Mouse (Mus musculus): ENCODE measurements around the gene Pgghg. TPM values are rescaled to one million over a fixed set of nuclear protein-coding genes. Genes with fewer than 3 reads are reported as not detected.

The Pgghg gene
- 25.9 and 33.1 TPM in 2 replicates for polyA plus RNA-seq (2012; rRNA removed)

GRCm38 (mm10) chr7:140941222-140942051, at the start of gene Pgghg:
TSS of gene Pgghg (plus strand) at chr7:140941391.
- DNase-seq (ENCODE audit: low read depth), result peak; percentile 59

GRCm38 (mm10) chr7:140894031-140894430, 47.2 kb upstream of the Pgghg start:
- no peak for DNase-seq (ENCODE audit: low read depth)

- DNase-seq (ENCODE audit: low read depth), result no peak
Observed at GRCm38 (mm10) chr7:140894611-140895010, 46.6 kb upstream of the Pgghg start.

- no peak for DNase-seq (ENCODE audit: low read depth)
Observed at GRCm38 (mm10) chr7:140897863-140898262, 43.3 kb upstream of the Pgghg start.

GRCm38 (mm10) chr7:140899121-140899520, 42.1 kb upstream of the Pgghg start:
- DNase-seq (ENCODE audit: low read depth), result no peak

GRCm38 (mm10) chr7:140900220-140900619, 41.0 kb upstream of the Pgghg start, which contains the start of gene Cox8b:
TSS of gene Cox8b (minus strand) at chr7:140900446.
- DNase-seq (ENCODE audit: low read depth), result no peak

GRCm38 (mm10) chr7:140902036-140902875, 38.9 kb upstream of the Pgghg start:
- DNase-seq (ENCODE audit: low read depth), result no peak

GRCm38 (mm10) chr7:140903212-140903611, 38.0 kb upstream of the Pgghg start:
- DNase-seq (ENCODE audit: low read depth), result no peak

GRCm38 (mm10) chr7:140905642-140906081, 35.5 kb upstream of the Pgghg start:
- no peak for DNase-seq (ENCODE audit: low read depth)

- DNase-seq (ENCODE audit: low read depth), result no peak
Observed at GRCm38 (mm10) chr7:140907131-140907530, 34.1 kb upstream of the Pgghg start.

- DNase-seq (ENCODE audit: low read depth), result no peak
Observed at GRCm38 (mm10) chr7:140907697-140908096, 33.5 kb upstream of the Pgghg start.

- DNase-seq (ENCODE audit: low read depth), result no peak
Observed at GRCm38 (mm10) chr7:140908181-140908580, 33.0 kb upstream of the Pgghg start.

GRCm38 (mm10) chr7:140908634-140909107, 32.5 kb upstream of the Pgghg start:
- DNase-seq (ENCODE audit: low read depth), result no peak

GRCm38 (mm10) chr7:140912293-140912692, 28.9 kb upstream of the Pgghg start:
- no peak for DNase-seq (ENCODE audit: low read depth)

GRCm38 (mm10) chr7:140912846-140913482, 28.2 kb upstream of the Pgghg start:
- no peak for DNase-seq (ENCODE audit: low read depth)

- no peak for DNase-seq (ENCODE audit: low read depth)
Observed at GRCm38 (mm10) chr7:140914031-140914690, 27.0 kb upstream of the Pgghg start.

GRCm38 (mm10) chr7:140919911-140920310, 21.3 kb upstream of the Pgghg start:
- no peak for DNase-seq (ENCODE audit: low read depth)

GRCm38 (mm10) chr7:140920418-140921029, 20.7 kb upstream of the Pgghg start, which contains the start of gene Nlrp6:
TSS of gene Nlrp6 (plus strand) at chr7:140920902.
- no peak for DNase-seq (ENCODE audit: low read depth)

GRCm38 (mm10) chr7:140921225-140921975, 19.8 kb upstream of the Pgghg start:
- no peak for DNase-seq (ENCODE audit: low read depth)

All from gonadal fat pad, adult 2 months (tissue).